Mouse (Mus musculus) T-helper 2 cell (primary cell): ENCODE measurements around the gene Zfp866.

Experiments
- in situ Hi-C: fragments of 300-600 bp; cut with MboI, MseI; formaldehyde crosslinking; loops from one replicate; pipeline ENCODE4 v1.15.1; 2025; ENCODE audit warnings: high pct_unique_total_duplicates

Gene Zfp866

DNA sequence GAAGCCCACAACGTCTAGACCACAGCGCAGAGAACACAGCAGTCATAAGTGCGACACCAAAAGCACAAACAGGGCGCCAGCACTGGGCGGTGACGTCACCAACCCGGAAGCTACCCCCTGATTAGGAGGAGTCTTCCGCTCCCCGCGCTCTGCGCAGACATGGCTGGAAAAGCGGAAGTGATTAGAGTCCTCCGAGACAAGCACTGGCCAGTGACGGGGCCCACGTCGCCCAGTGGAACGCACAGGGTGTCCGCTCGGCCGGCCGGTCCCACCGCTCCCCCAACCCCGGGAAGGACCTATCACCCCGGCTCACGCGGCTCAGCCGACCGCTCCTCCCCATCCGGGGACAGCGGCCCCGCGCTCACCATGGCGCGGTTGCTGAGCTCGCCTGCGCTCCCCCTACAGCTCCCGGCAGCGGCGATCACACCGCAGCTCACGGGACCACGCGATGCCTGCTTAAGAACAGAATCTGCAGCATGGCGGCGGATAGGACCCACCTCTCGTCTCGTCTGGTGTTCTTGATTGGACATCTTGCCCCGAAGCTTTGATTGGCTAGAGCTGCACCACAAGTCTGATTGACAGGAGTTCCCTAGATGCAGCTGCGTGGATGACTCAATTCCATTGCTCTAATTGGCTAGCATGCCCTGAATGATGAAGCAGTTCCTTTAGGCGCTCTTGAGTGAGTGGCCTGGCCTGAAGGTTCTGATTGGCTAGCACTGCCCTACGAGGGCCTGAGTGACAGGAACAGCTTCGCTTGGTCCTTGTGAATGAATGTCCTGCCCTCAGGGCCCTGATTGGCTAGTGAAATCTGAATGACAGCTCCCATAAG lies 74.4 kb downstream of the Zfp866 start:
- in situ Hi-C loops: no loop called here

DNA sequence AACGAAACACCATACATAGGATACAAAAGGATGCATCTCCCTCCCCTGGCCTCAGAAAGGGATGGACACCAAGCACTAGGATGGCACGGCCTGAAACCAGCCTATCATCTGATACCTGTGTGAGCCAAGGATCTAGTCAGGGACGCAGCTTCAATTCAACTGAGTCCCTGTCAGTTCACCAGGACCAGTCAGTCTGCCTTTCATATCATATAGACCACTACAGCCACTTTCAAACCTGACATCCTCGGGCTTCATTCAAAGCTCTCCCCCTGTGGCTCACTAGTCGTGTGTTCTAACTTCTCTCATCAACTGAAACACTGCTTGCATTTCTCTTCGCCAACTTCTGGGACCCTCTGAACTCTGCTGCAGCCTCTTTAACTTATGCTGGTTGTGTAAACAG lies 75.6 kb downstream of the Zfp866 start:
- in situ Hi-C loops: no loop called here

DNA sequence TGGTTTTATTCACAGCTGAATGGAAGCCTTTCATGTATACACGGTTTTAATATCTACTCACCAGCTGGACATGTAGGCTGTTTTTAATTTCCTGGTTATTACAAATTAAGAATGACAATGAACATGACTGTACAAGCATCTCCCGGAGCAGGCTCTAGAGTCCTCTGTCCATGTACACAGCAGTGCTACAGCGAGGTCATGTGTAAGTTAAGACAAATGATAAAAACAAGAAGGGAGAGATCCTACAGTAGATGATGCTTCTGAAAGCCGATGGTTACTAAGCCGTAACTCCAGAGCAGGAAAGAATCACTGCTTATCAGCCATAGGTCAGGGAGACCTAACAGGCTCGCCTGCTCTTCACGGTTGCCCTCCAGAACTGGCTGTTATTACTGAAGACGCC lies 77.5 kb downstream of the Zfp866 start:
- in situ Hi-C loops: loop anchor here (5.0 kb wide), 1 partner anchor 96 kb away; no protein-coding TSS in a partner anchor
